Mouse (Mus musculus) liver, adult (tissue): ENCODE measurements around the gene Rapgef4.

ENCODE experiments used
- GATA4 ChIP-seq: IDR thresholded peaks from 2 replicates; pipeline ENCODE4 v1.6.1; 2014; ENCODE audit warnings: mild to moderate bottlenecking, low read length; ENCODE audit not compliant: insufficient replicate concordance

Gene Rapgef4

DNA sequence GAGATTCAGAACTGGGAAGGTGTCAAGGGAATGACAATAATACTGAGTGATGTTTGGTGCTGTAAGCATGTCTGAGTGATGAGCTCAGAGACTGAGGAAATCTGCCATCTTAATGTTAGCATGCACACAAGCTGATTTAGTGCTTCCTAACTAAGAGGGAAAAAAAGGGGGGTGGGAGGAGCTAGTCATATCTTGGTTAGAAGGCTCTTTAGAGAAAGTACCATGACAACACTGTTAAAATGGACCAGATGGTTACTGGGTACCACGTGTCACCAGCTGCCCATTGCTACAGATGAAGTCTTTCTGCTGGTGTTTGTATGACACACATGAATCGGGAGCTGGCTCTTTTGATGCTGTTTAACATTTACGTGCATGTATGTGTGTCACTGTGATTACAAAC, 155.0 kb downstream of the Rapgef4 start:
- no peak for TF ChIP-seq GATA4

DNA sequence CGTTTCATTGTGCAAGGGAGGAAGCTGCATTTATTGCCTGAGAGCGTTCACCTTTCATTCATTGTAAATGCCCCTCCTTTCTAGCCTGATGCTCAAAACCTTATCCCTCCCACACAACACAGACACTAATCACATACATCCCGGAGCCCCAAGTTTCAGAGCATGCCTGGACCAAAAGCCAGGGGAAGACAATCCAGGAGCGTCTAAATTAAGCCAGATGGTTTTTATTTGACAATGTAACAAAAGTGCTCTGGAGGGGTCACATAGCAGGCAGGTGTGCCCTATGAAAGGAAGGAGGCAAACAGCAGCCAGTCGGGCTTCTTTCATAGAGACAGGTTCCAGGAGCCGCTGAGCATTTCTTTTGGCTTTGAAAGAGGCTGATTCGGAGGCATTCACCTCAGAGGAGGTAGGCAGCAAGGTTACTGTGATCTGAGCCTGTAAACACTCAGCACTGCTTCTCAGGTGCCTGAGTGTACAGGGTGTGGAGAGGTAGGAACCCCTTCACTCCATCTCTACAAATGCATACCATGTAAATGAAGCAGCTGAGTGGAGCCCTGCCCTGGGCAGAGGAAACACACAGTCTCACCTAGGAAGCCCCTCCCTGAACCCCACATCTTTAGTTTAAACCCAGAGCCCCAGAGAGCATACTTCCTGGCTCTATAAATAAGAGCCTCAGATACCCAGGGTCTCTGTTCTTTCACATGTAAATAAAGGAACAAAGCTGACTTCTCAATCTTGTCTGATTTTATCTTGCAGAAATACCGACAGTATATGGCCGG, 155.6 kb downstream of the Rapgef4 start:
- TF ChIP-seq GATA4, result no peak

DNA sequence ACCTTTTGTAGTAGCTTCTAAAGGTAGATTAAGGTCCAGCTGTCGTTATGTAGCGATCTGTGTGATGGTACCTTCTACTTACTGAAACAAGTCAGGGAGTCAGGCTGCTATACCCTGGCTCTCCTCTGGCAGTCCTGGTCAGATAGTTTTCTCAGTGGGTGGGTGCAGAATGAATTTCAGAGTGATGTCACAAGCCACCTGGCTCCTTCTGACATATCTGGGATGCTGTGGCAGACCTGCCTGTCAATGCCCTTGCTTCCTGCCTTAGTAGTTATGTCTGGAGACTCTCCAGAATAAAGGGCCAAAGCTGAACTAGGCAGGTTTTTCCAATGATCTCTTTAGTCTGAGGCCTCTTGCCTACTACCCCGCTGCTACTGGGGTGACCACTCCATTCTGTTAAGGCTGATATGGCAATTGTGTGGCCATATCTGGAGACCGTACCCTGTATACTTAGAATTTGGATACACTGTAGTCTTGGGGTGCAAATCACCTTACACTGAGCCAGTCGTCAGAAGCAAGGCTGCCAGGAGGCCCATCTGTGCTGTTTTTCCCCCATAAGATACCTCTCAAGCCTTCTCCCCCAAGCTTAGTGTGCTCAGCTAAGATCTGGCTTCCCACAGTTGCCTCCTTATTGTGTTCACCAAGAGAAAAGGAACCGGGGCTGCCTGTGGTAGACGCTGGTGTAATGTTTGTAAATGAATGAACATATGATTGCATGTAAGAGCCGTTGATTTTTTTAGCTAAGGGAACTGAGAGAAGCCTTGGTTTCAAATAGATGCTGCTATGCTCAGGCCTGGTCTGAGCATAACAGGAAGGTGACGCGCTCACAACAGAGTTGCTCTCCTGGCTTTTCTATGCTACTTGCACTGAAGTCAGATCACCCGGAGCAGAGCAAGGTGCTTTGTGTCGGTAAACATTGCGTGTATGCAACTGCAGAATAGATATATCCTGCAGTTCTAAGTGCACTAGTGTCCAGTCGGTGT, 159.1 kb downstream of the Rapgef4 start:
- TF ChIP-seq GATA4, result no peak

DNA sequence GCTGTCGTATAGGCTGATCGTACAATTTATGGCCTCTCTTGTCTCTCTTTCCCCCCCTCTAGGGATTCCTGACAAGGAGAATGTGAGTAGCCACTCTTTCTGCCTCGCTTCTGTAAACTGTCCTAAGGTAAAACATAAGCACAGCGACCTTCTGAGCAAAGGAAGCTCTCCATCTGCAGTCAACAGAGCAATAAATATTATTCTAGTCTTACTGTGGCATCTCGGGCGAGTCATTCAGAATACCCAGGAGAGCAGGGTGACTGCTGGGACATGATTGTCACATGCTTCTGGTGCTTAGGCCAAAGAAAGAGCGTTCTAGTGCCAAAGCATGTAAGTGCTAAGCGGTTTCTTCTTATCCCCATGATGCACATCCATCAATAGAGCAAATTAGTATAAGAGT, 160.1 kb downstream of the Rapgef4 start:
- no peak for TF ChIP-seq GATA4

DNA sequence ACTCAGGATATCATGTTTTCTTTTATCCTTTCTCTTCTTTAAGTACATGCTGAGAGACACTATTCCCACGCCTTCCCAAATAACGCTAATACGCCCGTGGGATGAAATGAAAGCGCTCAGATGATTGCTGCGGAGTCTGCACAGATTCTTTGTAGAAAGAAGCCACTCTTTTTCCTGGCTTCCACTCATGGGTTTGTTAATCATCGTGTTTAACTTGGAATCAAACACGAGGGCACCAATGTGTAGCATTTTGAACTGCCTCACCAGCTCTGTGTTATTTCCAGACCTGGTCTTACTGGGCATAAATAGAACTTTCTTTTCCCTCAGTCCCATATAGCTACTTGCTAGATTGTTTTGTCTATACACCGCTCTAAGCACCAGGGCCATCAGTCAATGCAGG, 162.4 kb downstream of the Rapgef4 start:
- TF ChIP-seq GATA4, result no peak

DNA sequence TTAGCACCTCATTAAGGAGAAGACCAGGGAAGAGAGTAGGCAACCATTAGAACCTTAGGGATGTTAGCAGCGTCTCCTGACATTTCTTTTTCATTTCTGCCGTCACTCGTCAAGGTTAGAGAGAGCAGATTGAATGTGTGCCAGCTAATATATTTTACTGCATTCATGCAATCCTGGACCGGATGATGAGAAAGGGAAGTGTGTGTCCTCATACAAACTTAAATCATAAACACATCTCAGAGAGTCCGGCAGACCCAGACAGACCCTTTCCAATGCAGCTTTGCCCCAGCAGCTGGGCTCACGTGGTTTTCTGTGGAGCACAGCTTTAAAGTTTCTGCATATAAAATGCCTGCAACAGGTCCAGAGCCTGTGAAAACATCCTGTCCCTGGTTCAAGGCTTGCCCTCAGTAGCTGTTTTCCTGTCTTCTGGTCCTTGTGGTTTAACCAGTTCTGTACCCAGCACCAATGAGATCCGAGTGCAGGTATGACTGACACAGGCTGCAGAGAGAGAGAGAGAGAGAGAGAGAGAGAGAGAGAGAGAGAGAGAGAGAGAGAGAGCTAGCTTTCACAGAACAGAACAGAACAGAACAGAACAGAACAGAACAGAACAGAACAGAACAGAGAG, 163.6 kb downstream of the Rapgef4 start:
- no peak for TF ChIP-seq GATA4

DNA sequence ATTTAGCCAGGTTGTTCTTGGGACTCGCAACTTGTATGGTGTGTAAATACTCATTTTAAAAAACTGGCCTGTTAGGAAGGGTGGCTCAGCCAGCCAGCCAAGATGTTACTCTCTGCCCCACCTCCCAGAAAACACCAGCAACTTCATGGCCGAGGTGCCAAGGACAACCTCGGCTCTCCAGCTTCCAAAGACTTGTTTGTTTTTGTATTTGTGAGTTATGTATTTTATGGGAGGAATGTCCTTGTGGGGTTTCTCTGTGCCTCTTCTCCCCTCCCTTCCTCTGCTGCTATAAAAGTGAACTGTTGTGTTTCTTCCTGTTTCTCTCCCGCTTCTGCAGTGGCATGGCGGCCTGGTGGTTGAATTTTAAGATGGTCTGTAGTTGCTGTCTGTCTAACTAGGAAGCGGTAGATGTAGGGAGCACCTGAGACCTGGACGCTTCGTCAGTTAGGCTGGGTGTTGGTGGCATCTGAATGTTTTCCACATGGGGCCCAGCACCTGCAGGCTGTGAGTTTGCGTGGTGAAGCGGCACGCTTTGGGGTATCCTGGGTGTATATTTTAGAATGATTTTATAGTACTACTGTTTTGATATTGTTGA, 164.3 kb downstream of the Rapgef4 start:
- TF ChIP-seq GATA4, result no peak

DNA sequence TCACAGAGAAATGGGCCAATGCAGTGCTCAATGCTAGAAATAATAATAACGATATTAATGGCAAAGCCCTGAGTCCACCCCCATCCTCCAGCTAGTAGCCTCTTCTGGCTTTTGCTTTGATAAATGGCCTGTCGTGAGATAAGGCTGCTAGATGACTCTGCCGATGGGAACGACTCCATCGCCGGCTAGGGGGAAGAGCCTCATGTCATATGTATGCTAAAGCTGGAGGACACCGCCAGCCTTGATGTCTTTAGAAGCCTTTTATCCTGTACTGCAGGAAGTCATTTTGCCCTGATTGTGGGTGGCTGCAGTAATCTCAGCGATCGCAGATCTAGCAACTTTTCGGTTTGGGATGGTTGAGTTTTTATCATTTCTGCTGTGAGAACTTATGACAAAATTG, 165.0 kb downstream of the Rapgef4 start:
- no peak for TF ChIP-seq GATA4

DNA sequence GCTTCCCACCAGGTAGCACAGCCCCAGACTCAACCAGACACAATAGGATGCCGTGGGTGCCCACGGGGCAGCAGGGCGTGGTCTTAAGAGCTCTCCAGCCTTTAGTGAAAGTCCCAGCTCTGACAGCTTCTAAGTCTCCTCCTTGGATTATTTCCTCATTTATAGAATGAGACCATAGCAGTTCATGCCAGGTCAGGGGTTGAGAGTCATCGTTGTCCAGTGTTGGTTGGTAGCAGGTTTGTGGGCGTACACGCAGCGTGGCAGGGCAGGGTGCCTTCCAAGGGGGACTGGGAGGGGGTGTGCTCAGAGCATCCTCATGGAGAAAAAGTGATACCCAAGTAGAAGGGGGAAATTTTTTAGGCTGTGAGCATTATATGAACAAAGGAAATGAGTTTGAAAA, 166.2 kb downstream of the Rapgef4 start:
- TF ChIP-seq GATA4, result no peak

DNA sequence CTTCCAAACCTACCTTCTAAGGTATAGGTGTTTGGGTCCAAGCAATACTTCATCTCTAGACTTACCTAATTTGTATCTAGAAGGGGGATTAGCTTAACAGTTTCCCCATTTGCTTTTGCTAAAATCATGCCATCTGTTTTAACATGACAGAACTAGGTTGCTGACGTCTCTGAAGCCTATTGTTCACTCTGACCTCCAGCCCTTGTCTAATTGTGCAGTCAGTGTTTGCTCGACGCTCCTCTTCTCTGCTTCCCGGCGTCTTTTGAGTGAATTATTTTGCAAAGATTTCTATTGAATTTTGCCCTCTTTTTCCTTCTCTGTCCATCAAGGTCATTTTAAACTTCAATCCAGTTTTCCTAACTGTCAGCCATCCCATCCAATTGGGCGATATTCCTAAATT, 166.7 kb downstream of the Rapgef4 start:
- TF ChIP-seq GATA4, result no peak

DNA sequence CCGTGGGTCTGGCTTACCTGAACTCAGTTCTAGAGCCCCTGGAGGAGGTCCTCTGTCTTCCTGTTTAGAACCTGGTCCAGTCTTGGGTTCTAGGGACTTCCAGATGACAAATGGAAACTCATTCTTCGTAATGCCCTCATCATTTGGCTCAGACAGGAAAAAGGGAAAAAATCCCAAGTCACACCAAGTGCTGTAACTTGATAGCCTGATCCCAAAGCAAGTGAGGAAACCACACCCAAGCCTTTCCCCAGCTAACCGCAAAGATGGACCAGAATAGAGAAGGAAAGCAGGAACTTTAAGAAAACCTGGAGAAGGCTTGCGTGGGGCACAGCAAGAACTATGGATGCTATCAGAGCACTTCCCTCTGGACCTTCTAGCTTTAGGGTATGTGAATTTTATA, 167.6 kb downstream of the Rapgef4 start:
- TF ChIP-seq GATA4, result no peak

DNA sequence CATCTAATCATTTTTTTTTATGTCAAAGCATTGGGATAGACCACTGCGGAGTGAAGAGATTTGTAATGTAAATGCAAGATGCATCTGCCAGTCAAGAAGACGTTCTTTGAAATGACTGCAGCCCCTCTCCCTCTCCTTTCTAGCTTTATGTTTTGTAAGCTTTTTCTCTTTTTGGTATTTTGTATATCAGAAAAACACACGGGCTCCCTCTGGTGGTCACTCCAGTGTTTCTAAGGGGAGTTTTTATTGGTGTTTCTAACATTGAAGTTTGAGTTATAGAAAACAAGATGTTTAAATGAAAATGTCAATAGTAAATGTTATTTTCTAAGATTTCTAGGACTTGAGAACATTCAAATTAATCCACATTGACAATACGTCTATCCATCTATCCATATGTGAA, 168.0 kb downstream of the Rapgef4 start:
- no peak for TF ChIP-seq GATA4

DNA sequence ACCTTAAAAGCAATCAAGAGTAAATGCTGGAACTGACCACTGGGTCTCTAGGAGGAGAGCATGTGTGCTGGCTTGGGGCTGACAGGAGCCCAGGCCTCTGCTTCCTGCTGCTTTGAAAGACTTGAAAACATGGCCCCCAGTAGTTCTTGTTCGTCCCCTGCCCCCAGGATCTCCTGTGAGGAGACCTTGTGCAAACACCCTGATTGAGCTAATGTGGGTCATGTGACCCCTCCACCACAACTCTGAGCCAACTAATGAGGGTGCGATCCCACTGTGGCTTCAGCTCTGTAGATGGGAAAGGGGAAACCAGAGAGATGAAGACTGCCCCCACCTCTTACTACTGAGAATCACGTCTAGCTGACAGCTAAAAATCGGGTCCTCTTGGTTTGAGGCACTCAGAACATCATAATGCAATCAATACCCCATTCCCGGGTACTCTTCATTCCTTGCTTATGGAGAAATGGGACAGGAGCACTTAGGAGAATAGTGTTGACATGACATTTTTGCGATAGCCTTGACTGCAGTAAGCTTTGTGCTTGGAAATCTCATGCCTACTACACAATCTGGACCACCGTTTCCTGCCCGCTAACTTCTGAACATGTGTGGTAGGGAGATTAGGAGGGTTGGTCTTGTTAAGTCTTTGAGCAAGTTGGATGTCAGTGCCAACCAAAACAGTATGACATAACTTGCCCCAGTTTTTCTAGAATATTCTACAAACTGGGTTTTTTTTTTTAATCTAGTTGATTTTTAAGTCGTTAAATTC, 170.9 kb downstream of the Rapgef4 start:
- no peak for TF ChIP-seq GATA4

DNA sequence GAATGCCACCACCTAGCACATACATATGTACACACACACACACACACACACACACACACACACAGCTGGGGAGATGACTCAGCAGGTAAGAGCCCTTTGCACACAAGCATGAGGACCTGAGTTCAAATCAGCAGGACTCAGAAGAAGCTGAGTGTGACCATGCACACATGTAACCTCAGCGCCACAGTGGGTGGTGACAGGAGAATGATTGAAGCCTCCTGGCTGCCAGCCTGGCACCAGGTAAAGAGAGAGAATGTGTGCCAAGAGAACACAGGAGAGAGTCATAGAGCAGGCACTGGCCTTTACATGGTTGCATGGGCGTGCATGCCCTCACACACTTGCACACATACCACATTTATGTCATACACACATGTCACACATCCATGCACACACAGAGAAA, 171.7 kb downstream of the Rapgef4 start:
- TF ChIP-seq GATA4, result no peak

DNA sequence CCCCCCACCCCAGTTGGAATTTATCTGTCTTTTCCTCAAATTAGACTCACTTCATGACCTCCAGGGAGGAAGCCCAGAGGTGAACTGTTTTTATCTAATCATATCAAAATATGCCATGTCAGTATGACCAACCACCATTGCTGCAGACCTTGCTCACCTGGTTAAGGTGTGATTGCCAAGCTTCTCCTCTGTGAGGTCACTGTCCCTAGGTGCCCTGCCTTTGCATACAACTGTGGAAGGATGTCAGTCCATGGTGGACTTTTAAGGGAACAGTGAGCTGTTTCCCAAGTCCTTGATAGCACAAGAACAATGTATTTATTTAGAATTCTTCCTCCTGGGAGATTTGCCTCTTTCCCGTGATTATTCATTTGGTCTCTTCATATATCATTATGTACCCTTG, 172.8 kb downstream of the Rapgef4 start:
- no peak for TF ChIP-seq GATA4
